Mouse (Mus musculus): Measurements from ENCODE around the gene Esr2. TPM values are rescaled to one million over a fixed set of nuclear protein-coding genes. Genes with fewer than 3 reads are reported as not detected.

Esr2 gene
- polyA plus RNA-seq, 1 experiment from 2014 or later, result 0.31 TPM

- WGBS, result 30% methylated on average over 14 of the region's 14 CpGs
- H3K27ac ChIP-seq, result peak overlapping the region; percentile 40; the same call in 1 of the 2 replicates
- H3K4me2 ChIP-seq, result peak overlapping the region; percentile 61
- H3K4me1 ChIP-seq, result peaks cover 38% of the 10 kb centered on the region
- ATAC-seq (ENCODE audit: insufficient number of reproducible peaks, insufficient read depth, low FRiP score, low TSS enrichment, low read depth), result no peak
- H3K9me3 ChIP-seq, result no peaks in the 10 kb centered on the region
- H3K9ac ChIP-seq, result 0 out of 2 replicates have a peak overlapping the region, but pooled peaks have one; percentile 44
- peak overlapping the region; percentile 31 for H3K4me3 ChIP-seq
- peaks cover 30% of the 10 kb centered on the region for H3K36me3 ChIP-seq
- H3K27me3 ChIP-seq, result no peaks in the 10 kb centered on the region
Observed at GRCm38 (mm10) chr12:76080876-76081556, 96.0 kb downstream of the Esr2 start.

GRCm38 (mm10) chr12:76073981-76074380 lies 103.1 kb downstream of the Esr2 start:
- peaks cover 35% of the 10 kb centered on the region for H3K36me3 ChIP-seq
- peaks cover 35% of the 10 kb centered on the region for H3K4me1 ChIP-seq
- H3K9ac ChIP-seq, result peak overlapping the region; percentile 59
- H3K4me3 ChIP-seq, result peak overlapping the region; percentile 30
- ATAC-seq (ENCODE audit: insufficient number of reproducible peaks, insufficient read depth, low FRiP score, low TSS enrichment, low read depth), result no peak
- 27% methylated on average over 7 of the region's 7 CpGs for WGBS
- H3K27me3 ChIP-seq, result no peaks in the 10 kb centered on the region
- peak overlapping the region; percentile 65 for H3K4me2 ChIP-seq
- no peak overlapping the region for H3K27ac ChIP-seq
- no peaks in the 10 kb centered on the region for H3K9me3 ChIP-seq

GRCm38 (mm10) chr12:76073066-76073826 lies 103.8 kb downstream of the Esr2 start:
- Histone ChIP-seq H3K36me3 (peaks cover 29% of the 10 kb centered on the region), H3K9me3 (no peaks in the 10 kb centered on the region), H3K4me1 (peaks cover 35% of the 10 kb centered on the region), H3K9ac (peak overlapping the region; percentile 60), H3K27me3 (no peaks in the 10 kb centered on the region), H3K27ac (peak overlapping the region; percentile 55), H3K4me3 (peak overlapping the region; percentile 53), H3K4me2 (peak overlapping the region; percentile 65)
- 4% methylated on average over 13 of the region's 13 CpGs for WGBS
- no peak for ATAC-seq (ENCODE audit: insufficient number of reproducible peaks, insufficient read depth, low FRiP score, low TSS enrichment, low read depth)

GRCm38 (mm10) chr12:76071935-76072849 lies 104.9 kb downstream of the Esr2 start:
- Histone ChIP-seq H3K9me3 (no peaks in the 10 kb centered on the region), H3K4me2 (peak overlapping the region; percentile 65), H3K4me3 (peak overlapping the region; percentile 53), H3K9ac (peak overlapping the region; percentile 76), H3K4me1 (peaks cover 35% of the 10 kb centered on the region), H3K27ac (peak overlapping the region; percentile 92), H3K27me3 (no peaks in the 10 kb centered on the region), H3K36me3 (peaks cover 28% of the 10 kb centered on the region)
- ATAC-seq (ENCODE audit: insufficient number of reproducible peaks, insufficient read depth, low FRiP score, low TSS enrichment, low read depth), result peak; percentile 48; the same call in 1 of the 2 replicates
- WGBS, result 3% methylated on average over 19 of the region's 19 CpGs

Other genes with a start within 250 kb of the Esr2 start
- gene Tex21, start 69.5 kb upstream of the Esr2 start, polyA plus RNA-seq (2015; fragmentation: Nextera tagmentation; extraction: Ambion mirVana), result 0.12 TPM in 1 of 2 replicates, not detected in the other
- gene Mthfd1, start 78.0 kb upstream of the Esr2 start, polyA plus RNA-seq (2015; fragmentation: Nextera tagmentation; extraction: Ambion mirVana), result 73.9 and 76.8 TPM in 2 replicates
- gene Akap5, start 147.6 kb upstream of the Esr2 start, polyA plus RNA-seq (2015; fragmentation: Nextera tagmentation; extraction: Ambion mirVana), result 1.1 and 1.5 TPM in 2 replicates
- gene Zbtb25, start 192.3 kb upstream of the Esr2 start, polyA plus RNA-seq (2015; fragmentation: Nextera tagmentation; extraction: Ambion mirVana), result 20.1 and 22.3 TPM in 2 replicates
- gene Zbtb1, start 193.0 kb upstream of the Esr2 start, polyA plus RNA-seq (2015; fragmentation: Nextera tagmentation; extraction: Ambion mirVana), result 11.3 and 11.6 TPM in 2 replicates
- 5.8 and 8.9 TPM in 2 replicates for gene Hspa2, start 226.9 kb upstream of the Esr2 start, polyA plus RNA-seq (2015; fragmentation: Nextera tagmentation; extraction: Ambion mirVana)
- 3.9 and 4.8 TPM in 2 replicates for gene Ppp1r36, start 240.3 kb upstream of the Esr2 start, polyA plus RNA-seq (2015; fragmentation: Nextera tagmentation; extraction: Ambion mirVana)